Mouse (Mus musculus) heart, adult 2 months (tissue): ENCODE measurements at regions not wholly inside any gene's neighbourhood (a gene's known extent, or its start where the extent isn't known, plus 50 kb on each side); places are given as distances from the start of the nearest gene placed in this dataset.

ENCODE experiments used
- CTCF ChIP-seq: fragments of 200-600 bp; IDR thresholded peaks from 2 replicates; pipeline ENCODE4 v1.8.1; 2022; ENCODE audit warnings: antibody characterized with exemption, mild to moderate bottlenecking, moderate library complexity
- EP300 ChIP-seq: fragments of 200-500 bp; IDR thresholded peaks from 2 replicates; pipeline ENCODE4 v1.6.1; 2011; ENCODE audit warnings: low read depth, low read length, control low read depth; ENCODE audit not compliant: insufficient read depth
- POLR2A ChIP-seq: fragments of 200-500 bp; IDR thresholded peaks from 2 replicates; pipeline ENCODE4 v1.6.1; 2011; ENCODE audit warnings: mild to moderate bottlenecking, low read depth, low read length, control low read depth; ENCODE audit not compliant: insufficient read depth

DNA sequence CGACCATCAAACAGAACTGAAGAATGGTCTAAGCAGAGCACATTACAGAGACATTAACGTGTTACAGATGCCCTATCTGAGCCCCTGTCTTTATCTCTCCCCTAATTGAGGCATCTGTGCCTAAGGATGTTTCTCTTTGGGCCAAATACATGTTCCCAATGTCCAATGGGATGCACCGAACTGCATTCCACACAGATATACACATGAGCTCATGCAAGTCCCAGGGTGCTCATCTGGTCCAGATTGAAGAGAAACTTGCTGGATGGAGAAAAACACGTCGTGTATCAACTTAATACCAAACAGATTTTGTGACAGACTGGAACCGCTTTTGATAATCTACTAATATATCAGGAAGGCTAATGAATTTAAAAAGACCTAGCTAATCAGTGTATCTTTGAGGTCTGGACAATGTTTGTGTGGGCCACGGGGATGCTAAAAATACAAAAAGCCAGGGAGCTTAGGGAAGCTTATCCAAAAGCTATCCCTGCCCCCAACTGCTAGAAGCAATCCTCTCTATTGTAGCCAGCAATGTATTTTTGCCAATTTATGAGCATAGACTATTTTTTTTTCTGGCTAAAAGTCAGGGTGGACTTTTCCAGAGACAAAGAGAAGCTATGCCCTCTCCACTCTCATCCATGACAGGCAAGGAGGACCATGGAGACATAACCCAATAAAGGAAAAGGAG is 53.4 kb upstream of the Rbpj start:
- TF ChIP-seq CTCF (no peak), POLR2A (no peak), EP300 (no peak)
